Comparison of ENCODE assay signal across 34 mouse cellular contexts in genomic region chr5:137264787-137265186, GRCm38 (mm10). TPM values are rescaled to one million over a fixed set of nuclear protein-coding genes. Genes with fewer than 3 reads are reported as not detected.
DNase-seq lines count a peak whose midpoint lies in the region; ATAC-seq and TF ChIP-seq lines count a peak whose summit lies in the region.
"Had no signal": no experiment of that assay in that cellular context is flagged by ENCODE, and none has a peak within 500 bp of the region (broad histone marks: within the 10 kb centered on the region; RNA-seq: fewer than 3 reads in every experiment).

No protein-coding gene starts in this region.

- H3K4me3 ChIP-seq in liver, embryonic 13.5 days (replicated peaks) = no peak overlapping the region
- peak overlapping the region; percentile 51; the same call in 1 of the 2 replicates for H3K4me3 ChIP-seq in G1E (ENCODE audit: low read depth, low read length)
- no peak overlapping the region for H3K4me3 ChIP-seq in intestine, embryonic 16.5 days (ENCODE audit: low read length)
- H3K4me3 ChIP-seq: forebrain, embryonic 12.5 days; heart, embryonic 15.5 days; lung, embryonic 15.5 days; midbrain, embryonic 10.5 days; neural tube, embryonic 13.5 days had no signal

- H3K36me3 ChIP-seq in liver, embryonic 13.5 days = no peaks in the 10 kb centered on the region
- no peaks in the 10 kb centered on the region for H3K36me3 ChIP-seq in G1E (replicated peaks)
- no peaks in the 10 kb centered on the region for H3K36me3 ChIP-seq in intestine, embryonic 16.5 days (ENCODE audit: control insufficient read depth, insufficient read depth, low read length)
- H3K36me3 ChIP-seq: forebrain, embryonic 12.5 days; heart, embryonic 15.5 days; lung, embryonic 15.5 days; midbrain, embryonic 10.5 days; neural tube, embryonic 13.5 days had no signal

- no peaks in the 10 kb centered on the region; the same call in 1 of the 2 replicates for H3K27me3 ChIP-seq in liver, embryonic 13.5 days
- peaks cover 10% of the 10 kb centered on the region for H3K27me3 ChIP-seq in G1E (ENCODE audit: insufficient read depth, low read length)
- no peaks in the 10 kb centered on the region for H3K27me3 ChIP-seq in intestine, embryonic 16.5 days (replicated peaks; ENCODE audit: control insufficient read depth, insufficient read depth, low read length)
- H3K27me3 ChIP-seq: forebrain, embryonic 12.5 days; lung, embryonic 15.5 days; neural tube, embryonic 13.5 days had no signal

- no peak overlapping the region for H3K9ac ChIP-seq in liver, embryonic 13.5 days
- H3K9ac ChIP-seq in intestine, embryonic 16.5 days (ENCODE audit: low read depth, low read length) = no peak overlapping the region
- H3K9ac ChIP-seq: forebrain, embryonic 12.5 days; heart, embryonic 15.5 days; hindbrain, embryonic 14.5 days; lung, embryonic 15.5 days; neural tube, embryonic 13.5 days had no signal

- DNase-seq in liver, embryonic 13.5 days = no peak
- DNase-seq in liver = no peak
- DNase-seq in G1E (ENCODE audit: low spot score) = no peak
- DNase-seq in left cerebral cortex, postnatal 10 days (ENCODE audit: extremely low spot score in 1 of 2, low spot score in 2 of 2) = no peak
- no peak for DNase-seq in cerebellum, postnatal 4 days (ENCODE audit: low spot score in 2 of 2)
- DNase-seq: adrenal gland, postnatal 10 days; cerebellum, adult 18-20 months; cerebellum, postnatal 10 days; gastrocnemius, postnatal 10 days; heart, postnatal 36 days; kidney, adult 9 months; kidney, postnatal 14 days; layer of hippocampus, adult 9-11 months; lung, postnatal 36 days; retina, postnatal 1 day; right cerebral cortex, postnatal 14 days; thymus, adult 18-20 months; thymus, postnatal 25 days had no signal

- 64% methylated on average over 11 of the region's 11 CpGs for WGBS in liver, embryonic 13.5 days (ENCODE audit: insufficient replicate concordance)
- 91% methylated on average over 11 of the region's 11 CpGs for WGBS in intestine, embryonic 16.5 days

- ATAC-seq in liver, embryonic 13.5 days (ENCODE audit: low read depth) = peak; percentile 41; the same call in 1 of the 2 replicates
- no peak for ATAC-seq in G1E (ENCODE audit: extremely low read depth, insufficient number of reproducible peaks, low FRiP score, poor library complexity, severe bottlenecking)
- ATAC-seq in intestine, embryonic 16.5 days = peak; percentile 8; the same call in 1 of the 2 replicates
- peak; percentile 40 for ATAC-seq in megakaryocyte progenitor cell, adult 5-6 weeks (replicated peaks; ENCODE audit: poor library complexity)
- ATAC-seq in inflammation-experienced regulatory T-cells, adult 6 months = no peak
- ATAC-seq: Patski had no signal

- TF ChIP-seq CTCF in G1E (IDR thresholded peaks at IDR 0.05; ENCODE audit: low read depth, low read length) = no peak

- H3K4me2 ChIP-seq in liver, embryonic 13.5 days = no peak overlapping the region
- H3K4me2 ChIP-seq in intestine, embryonic 16.5 days (ENCODE audit: low read depth, low read length) = no peak overlapping the region
- H3K4me2 ChIP-seq: forebrain, embryonic 12.5 days; heart, embryonic 15.5 days; hindbrain, embryonic 14.5 days; lung, embryonic 15.5 days; neural tube, embryonic 13.5 days had no signal

- no peaks in the 10 kb centered on the region for H3K9me3 ChIP-seq in liver, embryonic 13.5 days (replicated peaks)
- H3K9me3 ChIP-seq in G1E (replicated peaks) = 0 out of 2 replicates have a peak, but pooled peaks cover 5% of the 10 kb centered on the region
- H3K9me3 ChIP-seq in intestine, embryonic 16.5 days (ENCODE audit: control insufficient read depth, low read length) = no peaks in the 10 kb centered on the region
- H3K9me3 ChIP-seq: forebrain, embryonic 12.5 days; heart, embryonic 15.5 days; lung, embryonic 15.5 days; midbrain, embryonic 10.5 days; neural tube, embryonic 13.5 days had no signal

- peaks cover 16% of the 10 kb centered on the region for H3K4me1 ChIP-seq in liver, embryonic 13.5 days (replicated peaks)
- H3K4me1 ChIP-seq in G1E (ENCODE audit: insufficient read depth, low read depth, low read length) = peaks cover 22% of the 10 kb centered on the region
- peaks cover 8% of the 10 kb centered on the region; the same call in 1 of the 2 replicates for H3K4me1 ChIP-seq in intestine, embryonic 16.5 days (ENCODE audit: control insufficient read depth, insufficient read depth, low read length)
- H3K4me1 ChIP-seq: lung, embryonic 15.5 days had no signal

- H3K27ac ChIP-seq in liver, embryonic 13.5 days = no peak overlapping the region
- no peak overlapping the region for H3K27ac ChIP-seq in intestine, embryonic 16.5 days (ENCODE audit: low read length)
- H3K27ac ChIP-seq: forebrain, embryonic 12.5 days; heart, embryonic 15.5 days; hindbrain, embryonic 14.5 days; lung, embryonic 15.5 days; midbrain, embryonic 10.5 days; neural tube, embryonic 13.5 days; stomach, postnatal 0 days had no signal

- intact Hi-C loops in left cerebral cortex, postnatal 10 days (cut with DNase I) = no loop called here

RNA-seq across cellular contexts. Expression of gene Ache, which starts 22.5 kb away (rescaled TPM):
- 15.9 and 16.6 TPM in 2 replicates for polyA plus RNA-seq in liver, embryonic 13.5 days (2015; fragmentation: Nextera tagmentation; extraction: Ambion mirVana)
- total RNA-seq in G1E (2014; fragmentation: Nextera tagmentation) (62.7 and 168 TPM in 2 replicates), G1E (2017) (7.4 and 7.8 TPM in 2 replicates)
- 36.5 and 46.4 TPM in 2 replicates for polyA plus RNA-seq in G1E (2012)
- 9.0 and 9.3 TPM in 2 replicates for polyA plus RNA-seq in intestine, embryonic 16.5 days (2015; fragmentation: Nextera tagmentation; extraction: Ambion mirVana)
- total RNA-seq in megakaryocyte progenitor cell, adult 5-6 weeks (2015) = 0.67 and 2.3 TPM in 2 replicates
- total RNA-seq in megakaryocyte progenitor cell, adult 5-6 weeks (2017) = under 0.01 TPM in 1 of 2 replicates, not detected in the other
- 100 to 1,000 TPM in 1 of 2 experiments, 10 to 100 TPM in 1; 99.1 to 105 TPM for total RNA-seq in left cerebral cortex, postnatal 10 days (2021)
- polyA plus RNA-seq in inflammation-experienced regulatory T-cells, adult 6 months (2017; shearing (Covaris generic)) = not detected

RNA-seq across cellular contexts. Expression of gene Ufsp1, which starts 29.6 kb away (rescaled TPM):
- 8.4 TPM in 2 replicates for polyA plus RNA-seq in liver, embryonic 13.5 days (2015; fragmentation: Nextera tagmentation; extraction: Ambion mirVana)
- total RNA-seq in G1E (2014; fragmentation: Nextera tagmentation) = 17.9 and 24.7 TPM in 2 replicates
- 11.7 and 13.8 TPM in 2 replicates for total RNA-seq in G1E (2017)
- polyA plus RNA-seq in G1E (2012) = 29.7 and 29.9 TPM in 2 replicates
- polyA plus RNA-seq in intestine, embryonic 16.5 days (2015; fragmentation: Nextera tagmentation; extraction: Ambion mirVana) = 9.5 and 10.7 TPM in 2 replicates
- 0.61 and 2.9 TPM in 2 replicates for total RNA-seq in megakaryocyte progenitor cell, adult 5-6 weeks (2015)
- total RNA-seq in megakaryocyte progenitor cell, adult 5-6 weeks (2017) = 1.3 and 3.8 TPM in 2 replicates
- 10 to 100 TPM; 20.4 to 20.8 TPM for total RNA-seq in left cerebral cortex, postnatal 10 days (2021)
- polyA plus RNA-seq in inflammation-experienced regulatory T-cells, adult 6 months (2017; shearing (Covaris generic)) = 1 to 10 TPM in 2 of 3 experiments, under 1 TPM in 1; 0.32 to 2.0 (median 1.5) TPM

RNA-seq across cellular contexts. Expression of gene Srrt, which starts 42.7 kb away (rescaled TPM):
- 86.7 and 102 TPM in 2 replicates for polyA plus RNA-seq in liver, embryonic 13.5 days (2015; fragmentation: Nextera tagmentation; extraction: Ambion mirVana)
- total RNA-seq in G1E (2014; fragmentation: Nextera tagmentation) = 167 and 243 TPM in 2 replicates
- total RNA-seq in G1E (2017) = 185 and 189 TPM in 2 replicates
- polyA plus RNA-seq in G1E (2012) = 329 and 331 TPM in 2 replicates
- polyA plus RNA-seq in intestine, embryonic 16.5 days (2015; fragmentation: Nextera tagmentation; extraction: Ambion mirVana) = 106 and 113 TPM in 2 replicates
- 133 and 143 TPM in 2 replicates for total RNA-seq in megakaryocyte progenitor cell, adult 5-6 weeks (2015)
- total RNA-seq in megakaryocyte progenitor cell, adult 5-6 weeks (2017) = 241 and 321 TPM in 2 replicates
- total RNA-seq in left cerebral cortex, postnatal 10 days (2021) = 100 to 1,000 TPM; 164 to 170 TPM
- 10 to 100 TPM; 58.1 to 76.1 (median 61.2) TPM for polyA plus RNA-seq in inflammation-experienced regulatory T-cells, adult 6 months (2017; shearing (Covaris generic))

RNA-seq across cellular contexts. Expression of gene Trip6, which starts 49.4 kb away (rescaled TPM):
- 10.1 and 10.6 TPM in 2 replicates for polyA plus RNA-seq in liver, embryonic 13.5 days (2015; fragmentation: Nextera tagmentation; extraction: Ambion mirVana)
- total RNA-seq in G1E (2014; fragmentation: Nextera tagmentation) = 21.7 and 25.5 TPM in 2 replicates
- 4.6 and 8.8 TPM in 2 replicates for total RNA-seq in G1E (2017)
- polyA plus RNA-seq in G1E (2012) = 57.8 and 77.7 TPM in 2 replicates
- polyA plus RNA-seq in intestine, embryonic 16.5 days (2015; fragmentation: Nextera tagmentation; extraction: Ambion mirVana) = 61.2 and 68.0 TPM in 2 replicates
- total RNA-seq in megakaryocyte progenitor cell, adult 5-6 weeks (2015) = 4.0 and 6.7 TPM in 2 replicates
- 7.1 and 7.5 TPM in 2 replicates for total RNA-seq in megakaryocyte progenitor cell, adult 5-6 weeks (2017)
- total RNA-seq in left cerebral cortex, postnatal 10 days (2021) = 1 to 10 TPM; 4.1 to 4.9 TPM
- polyA plus RNA-seq in inflammation-experienced regulatory T-cells, adult 6 months (2017; shearing (Covaris generic)) = 1 to 10 TPM; 1.4 to 1.7 (median 1.6) TPM

RNA-seq across cellular contexts. Expression of gene Muc3a, which starts 52.6 kb away (rescaled TPM):
- polyA plus RNA-seq in liver, embryonic 13.5 days (2015; fragmentation: Nextera tagmentation; extraction: Ambion mirVana) = 0.05 TPM in 1 of 2 replicates, not detected in the other
- total RNA-seq in G1E (2014; fragmentation: Nextera tagmentation) (0.98 TPM in 1 of 2 replicates, not detected in the other), G1E (2017) (0.17 TPM in 1 of 2 replicates, not detected in the other)
- polyA plus RNA-seq in G1E (2012) = not detected in 2 replicates
- 25.3 and 31.7 TPM in 2 replicates for polyA plus RNA-seq in intestine, embryonic 16.5 days (2015; fragmentation: Nextera tagmentation; extraction: Ambion mirVana)
- 0.69 TPM in 1 of 2 replicates, not detected in the other for total RNA-seq in megakaryocyte progenitor cell, adult 5-6 weeks (2015)
- not detected in 2 replicates for total RNA-seq in megakaryocyte progenitor cell, adult 5-6 weeks (2017)
- total RNA-seq in left cerebral cortex, postnatal 10 days (2021) = 1 to 10 TPM; 2.7 to 3.8 TPM
- 1 to 10 TPM; 2.3 to 4.8 (median 4.2) TPM for polyA plus RNA-seq in inflammation-experienced regulatory T-cells, adult 6 months (2017; shearing (Covaris generic))
- total RNA-seq: CH12.LX; liver, adult 2 months; midbrain, postnatal 0 days had no signal
- polyA plus RNA-seq: C2C12; forebrain, embryonic 12.5 days; limb, embryonic 11.5 days; midbrain, embryonic 10.5 days; Patski had no signal

Comparison
In these comparisons a context has a peak if more than half of its experiments do, and no peak if none do; other contexts are left out.
1. ATAC-seq: peak in liver, embryonic 13.5 days (single experiment), intestine, embryonic 16.5 days (single experiment) and megakaryocyte progenitor cell, adult 5-6 weeks (single experiment); none in G1E (single experiment) and inflammation-experienced regulatory T-cells, adult 6 months (single experiment).